Mouse (Mus musculus) hindbrain, postnatal 0 days (tissue): ENCODE data around the gene Sdhaf1. TPM values are rescaled to one million over a fixed set of nuclear protein-coding genes. Genes with fewer than 3 reads are reported as not detected.
A peak's percentile ranks its signal among the peaks of the same experiment; 100 is the strongest.

Experiments
- ATAC-seq: fragments of 200-750 bp; cut with Nextera tagmentation; 2 replicates; pipeline ENCODE4 v1.8.0; 2017; ENCODE audit warnings: mild to moderate bottlenecking, moderate TSS enrichment, moderate library complexity
- DNase-seq: peaks from one replicate; pipeline ENCODE4 v3.0.0-alpha.2; 2015; ENCODE audit warnings: low spot score
- H3K27ac ChIP-seq: fragments of 300-500 bp; sonication (generic); 2 replicates; pipeline ENCODE4 v1.5.1; 2014; ENCODE audit warnings: mild to moderate bottlenecking
- H3K27me3 ChIP-seq: fragments of 300-500 bp; sonication (generic); 2 replicates; pipeline ENCODE4 v1.6.1; 2014; ENCODE audit warnings: low read length, mixed read lengths; ENCODE audit not compliant: insufficient read depth
- H3K36me3 ChIP-seq: fragments of 300-500 bp; sonication (generic); 2 replicates; pipeline ENCODE4 v1.6.1; 2014; ENCODE audit warnings: low read length, mixed read lengths; ENCODE audit not compliant: insufficient read depth
- H3K4me1 ChIP-seq: fragments of 300-500 bp; sonication (generic); 2 replicates; pipeline ENCODE4 v1.6.1; 2014; ENCODE audit warnings: antibody characterized with exemption, low read length, mixed read lengths; ENCODE audit not compliant: insufficient read depth
- H3K4me2 ChIP-seq: fragments of 300-500 bp; sonication (generic); 2 replicates; pipeline ENCODE4 v1.6.1; 2014; ENCODE audit warnings: low read depth, mild to moderate bottlenecking, low read length, moderate library complexity, mixed read lengths
- H3K4me3 ChIP-seq: fragments of 300-500 bp; sonication (generic); 2 replicates; pipeline ENCODE4 v1.5.1; 2014; ENCODE audit warnings: low read length
- H3K9ac ChIP-seq: fragments of 300-500 bp; sonication (generic); replicated peaks from 2 replicates; pipeline ENCODE4 v1.6.1; 2014; ENCODE audit warnings: mild to moderate bottlenecking, low read length, moderate library complexity, mixed read lengths
- H3K9me3 ChIP-seq: fragments of 300-500 bp; sonication (generic); 2 replicates; pipeline ENCODE4 v1.6.1; 2016; ENCODE audit warnings: low read length, mixed read lengths
- CTCF ChIP-seq: IDR thresholded peaks from 2 replicates; pipeline ENCODE4 v1.5.1; 2016; ENCODE audit warnings: antibody characterized with exemption, control low read depth, low read depth
- WGBS: fragments of 180-500 bp; shearing (Covaris S2); extraction: QIAGEN DNeasy Blood & Tissue Kit; methylation state at CpG from one replicate; pipeline ENCODE4 v1.1.7; 2014; 5-methylcytosine and 5-hydroxymethylcytosine counted together
- polyA plus RNA-seq: library from polyadenylated mRNA; unstranded; fragments of >200 nt; fragmentation: Nextera tagmentation; extraction: Ambion mirVana; gene quantifications from 2 replicates; pipeline ENCODE4 v1.2.1, GENCODE M21; 2015
- total RNA-seq: library from RNA; depleted of rRNA; stranded (reverse); fragments of >200 nt; gene quantifications from 2 replicates; pipeline ENCODE4 v1.2.3, GENCODE M21; 2014

Gene Sdhaf1
- total and polyA plus RNA-seq, 2 experiments from 2014 or later, result 14.7 to 17.8 TPM

- DNase-seq, result peak; percentile 79
- peaks cover 5% of the 10 kb centered on the region; the same call in 1 of the 2 replicates for H3K4me1 ChIP-seq
- 0 out of 2 replicates have a peak, but pooled peaks cover 2% of the 10 kb centered on the region for H3K9me3 ChIP-seq
- ATAC-seq, result peak; percentile 16; the same call in 1 of the 2 replicates
- 36% methylated on average over 15 of the region's 15 CpGs for WGBS
- no peak for TF ChIP-seq CTCF
- no peak overlapping the region for H3K9ac ChIP-seq
- no peaks in the 10 kb centered on the region for H3K36me3 ChIP-seq
- H3K4me3 ChIP-seq, result no peak overlapping the region
- no peak overlapping the region for H3K4me2 ChIP-seq
- H3K27me3 ChIP-seq, result no peaks in the 10 kb centered on the region
- H3K27ac ChIP-seq, result no peak overlapping the region; the same call in 1 of the 2 replicates
Observed at GRCm38 (mm10) chr7:30327140-30327539, 3.4 kb upstream of the Sdhaf1 start.

- Histone ChIP-seq H3K9me3 (0 out of 2 replicates have a peak, but pooled peaks cover 2% of the 10 kb centered on the region), H3K4me1 (peaks cover 1% of the 10 kb centered on the region; the same call in 1 of the 2 replicates), H3K27me3 (no peaks in the 10 kb centered on the region), H3K27ac (no peak overlapping the region), H3K4me3 (no peak overlapping the region), H3K36me3 (no peaks in the 10 kb centered on the region), H3K9ac (no peak overlapping the region), H3K4me2 (no peak overlapping the region)
- ATAC-seq, result no peak
- DNase-seq, result no peak
- TF ChIP-seq CTCF, result no peak
Observed at GRCm38 (mm10) chr7:30326427-30326826, 2.7 kb upstream of the Sdhaf1 start.

- DNase-seq (peak; percentile 19), ATAC-seq (no peak)
- WGBS, result 45% methylated on average over 2 of the region's 2 CpGs
Observed at GRCm38 (mm10) chr7:30325364-30325763, 1.7 kb upstream of the Sdhaf1 start.

GRCm38 (mm10) chr7:30324300-30324944 lies 727 bp upstream of the Sdhaf1 start:
- TF ChIP-seq CTCF, result no peak
- WGBS, result 79% methylated on average over 5 of the region's 5 CpGs
- DNase-seq, result no peak

More at GRCm38 (mm10) chr7:30325364-30325763, 1.7 kb upstream of the Sdhaf1 start:
- H3K27ac ChIP-seq, result no peak overlapping the region
- H3K4me2 ChIP-seq, result no peak overlapping the region
- no peak overlapping the region for H3K9ac ChIP-seq
- H3K4me3 ChIP-seq, result no peak overlapping the region
- H3K4me1 ChIP-seq, result peaks cover 7% of the 10 kb centered on the region; the same call in 1 of the 2 replicates
- TF ChIP-seq CTCF, result peak; percentile 73
- 0 out of 2 replicates have a peak, but pooled peaks cover 2% of the 10 kb centered on the region for H3K9me3 ChIP-seq
- H3K27me3 ChIP-seq, result no peaks in the 10 kb centered on the region
- H3K36me3 ChIP-seq, result no peaks in the 10 kb centered on the region

GRCm38 (mm10) chr7:30322865-30323264 lies 830 bp downstream of the Sdhaf1 start:
- Histone ChIP-seq H3K4me1 (peaks cover 7% of the 10 kb centered on the region; the same call in 1 of the 2 replicates), H3K36me3 (no peaks in the 10 kb centered on the region), H3K27me3 (no peaks in the 10 kb centered on the region), H3K27ac (peak overlapping the region; percentile 85), H3K9ac (peak overlapping the region; percentile 85; the same call in 1 of the 2 replicates), H3K4me2 (peak overlapping the region; percentile 89), H3K9me3 (0 out of 2 replicates have a peak, but pooled peaks cover 2% of the 10 kb centered on the region), H3K4me3 (peak overlapping the region; percentile 76)
- no peak for TF ChIP-seq CTCF
- DNase-seq, result no peak
- no peak for ATAC-seq
- WGBS, result 26% methylated on average over 6 of the region's 6 CpGs

More at GRCm38 (mm10) chr7:30324300-30324944, 727 bp upstream of the Sdhaf1 start:
- Histone ChIP-seq H3K4me2 (no peak overlapping the region), H3K27ac (no peak overlapping the region), H3K36me3 (no peaks in the 10 kb centered on the region), H3K4me1 (peaks cover 7% of the 10 kb centered on the region; the same call in 1 of the 2 replicates), H3K9me3 (0 out of 2 replicates have a peak, but pooled peaks cover 2% of the 10 kb centered on the region), H3K9ac (no peak overlapping the region), H3K4me3 (no peak overlapping the region), H3K27me3 (no peaks in the 10 kb centered on the region)
- ATAC-seq, result no peak

GRCm38 (mm10) chr7:30322285-30322667 lies 1.4 kb downstream of the Sdhaf1 start:
- TF ChIP-seq CTCF, result no peak
- 0 out of 2 replicates have a peak, but pooled peaks cover 2% of the 10 kb centered on the region for H3K9me3 ChIP-seq
- H3K4me2 ChIP-seq, result peak overlapping the region; percentile 89
- H3K27ac ChIP-seq, result peak overlapping the region; percentile 85
- WGBS, result 0% methylated on average over 20 of the region's 20 CpGs
- DNase-seq, result peak; percentile 98
- peaks cover 7% of the 10 kb centered on the region; the same call in 1 of the 2 replicates for H3K4me1 ChIP-seq
- no peaks in the 10 kb centered on the region for H3K36me3 ChIP-seq
- ATAC-seq, result peak; percentile 97
- peak overlapping the region; percentile 85 for H3K9ac ChIP-seq
- H3K4me3 ChIP-seq, result peak overlapping the region; percentile 76
- H3K27me3 ChIP-seq, result no peaks in the 10 kb centered on the region
